Mouse (Mus musculus): ENCODE results near the gene Wee1. TPM values are rescaled to one million over a fixed set of nuclear protein-coding genes. Genes with fewer than 3 reads are reported as not detected.

Gene Wee1
- polyA plus RNA-seq (2017; shearing (Covaris generic)), result 2.4 TPM

DNA sequence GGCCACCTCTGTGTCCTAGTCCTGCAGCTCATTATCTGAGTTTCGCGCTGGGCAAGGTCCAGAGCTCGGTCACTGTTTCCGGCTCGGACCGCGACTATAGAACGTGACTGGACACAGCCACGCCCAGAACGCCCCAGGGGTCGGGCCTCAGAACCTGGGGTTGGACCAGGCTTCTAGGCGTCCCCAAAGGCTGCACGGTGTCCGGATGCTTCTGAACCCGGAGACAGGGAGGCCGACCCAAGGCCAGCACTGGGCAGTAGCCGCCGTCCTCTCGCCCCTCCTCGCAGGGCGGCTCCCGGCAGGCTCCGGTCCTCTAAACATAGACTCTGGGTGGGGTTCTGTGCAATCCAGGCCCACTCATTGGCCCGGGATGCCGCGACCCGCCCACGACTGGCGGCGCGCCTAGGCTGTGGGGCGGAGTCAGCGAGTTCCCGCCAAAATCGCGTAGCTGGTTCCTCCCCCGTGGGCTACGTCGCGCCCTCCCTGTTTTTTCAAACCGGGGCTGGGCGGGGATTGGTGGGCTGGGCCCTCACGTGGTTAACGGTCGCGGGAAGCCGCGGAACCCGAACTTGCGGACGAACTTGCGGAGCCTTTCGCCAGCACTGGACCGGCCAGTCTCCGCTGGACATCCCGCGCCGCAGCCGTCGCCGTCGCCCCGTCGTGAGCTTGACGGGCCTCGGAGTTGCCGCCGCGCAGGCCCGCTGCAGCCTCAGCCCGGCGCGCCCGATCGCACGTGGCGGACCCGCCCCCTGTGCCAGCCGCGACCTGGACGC lies at the start of gene Wee1:
Gene Wee1, plus strand, starts transcription at position 531 of the 773 bp plus-strand sequence.

Other genes starting within 250 kb of the Wee1 start
- gene Dennd5a, start 161.6 kb upstream of the Wee1 start, polyA plus RNA-seq (2017; shearing (Covaris generic)), result 20.6 TPM
- gene Tmem41b, start 135.1 kb upstream of the Wee1 start, polyA plus RNA-seq (2017; shearing (Covaris generic)), result 46.4 TPM
- 38.0 TPM for gene Ipo7, start 103.8 kb upstream of the Wee1 start, polyA plus RNA-seq (2017; shearing (Covaris generic))
- gene Zfp143, start 60.8 kb upstream of the Wee1 start, polyA plus RNA-seq (2017; shearing (Covaris generic)), result 23.5 TPM
- gene Swap70, start 99.7 kb downstream of the Wee1 start, polyA plus RNA-seq (2017; shearing (Covaris generic)), result 9.7 TPM

Data from effector memory CD4-positive, alpha-beta T cell, adult 7 months (primary cell).